Mouse (Mus musculus) layer of hippocampus, postnatal 10 days (tissue): ENCODE results near the gene Emc7. TPM values are rescaled to one million over a fixed set of nuclear protein-coding genes. Genes with fewer than 3 reads are reported as not detected.

Experiments
- DNase-seq, 2 experiments: peaks; one replicate each; pipeline ENCODE4 v3.0.0; 2021; ENCODE audit warnings: low spot score in 2 of 2
- total RNA-seq, 2 experiments: library from RNA; stranded (reverse); gene quantifications; 2 replicates each; pipeline ENCODE4 v1.2.3; 2021

Emc7 gene
- total RNA-seq, 2 experiments from 2014 or later, result 32.8 to 33.3 TPM

DNA sequence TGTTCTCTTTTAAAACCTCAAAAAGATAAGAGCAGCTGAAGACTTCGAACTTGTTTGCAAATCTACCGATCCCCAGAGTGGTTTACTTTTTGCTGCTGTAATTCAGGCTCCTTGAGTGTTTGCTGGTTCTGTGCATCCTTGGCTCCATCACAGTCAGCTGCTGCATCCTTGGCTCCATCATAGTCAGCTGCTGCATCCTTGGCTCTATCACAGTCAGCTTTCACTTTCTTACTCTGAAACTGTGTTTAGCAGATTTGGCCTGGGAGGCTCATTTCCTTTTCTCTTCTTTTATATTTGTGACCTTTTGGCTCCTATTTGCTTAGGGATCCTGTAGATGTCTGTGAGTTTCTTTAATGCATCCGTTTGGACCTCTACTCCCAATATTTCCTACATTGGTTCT lies 62.4 kb downstream of the Emc7 start:
- DNase-seq, result no peak

DNA sequence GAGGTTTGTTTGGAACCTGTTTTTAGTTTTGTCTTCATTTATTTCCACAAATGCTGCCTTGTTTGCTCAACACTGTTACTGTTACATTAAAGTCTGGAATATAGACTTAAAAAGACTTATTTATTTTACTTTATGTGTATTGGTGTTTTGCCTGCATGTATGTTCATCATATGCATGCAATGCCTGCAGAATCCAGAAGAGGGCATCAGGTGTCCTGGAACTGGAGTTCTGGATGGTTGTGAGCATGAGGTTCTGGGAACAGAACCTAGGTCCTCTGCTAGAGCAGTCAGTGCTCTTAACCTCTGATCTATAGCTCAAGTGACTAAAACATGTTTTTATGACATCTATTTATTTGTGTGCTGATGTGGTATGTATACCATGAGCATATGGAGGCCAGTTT lies 63.7 kb downstream of the Emc7 start:
- DNase-seq, result no peak

DNA sequence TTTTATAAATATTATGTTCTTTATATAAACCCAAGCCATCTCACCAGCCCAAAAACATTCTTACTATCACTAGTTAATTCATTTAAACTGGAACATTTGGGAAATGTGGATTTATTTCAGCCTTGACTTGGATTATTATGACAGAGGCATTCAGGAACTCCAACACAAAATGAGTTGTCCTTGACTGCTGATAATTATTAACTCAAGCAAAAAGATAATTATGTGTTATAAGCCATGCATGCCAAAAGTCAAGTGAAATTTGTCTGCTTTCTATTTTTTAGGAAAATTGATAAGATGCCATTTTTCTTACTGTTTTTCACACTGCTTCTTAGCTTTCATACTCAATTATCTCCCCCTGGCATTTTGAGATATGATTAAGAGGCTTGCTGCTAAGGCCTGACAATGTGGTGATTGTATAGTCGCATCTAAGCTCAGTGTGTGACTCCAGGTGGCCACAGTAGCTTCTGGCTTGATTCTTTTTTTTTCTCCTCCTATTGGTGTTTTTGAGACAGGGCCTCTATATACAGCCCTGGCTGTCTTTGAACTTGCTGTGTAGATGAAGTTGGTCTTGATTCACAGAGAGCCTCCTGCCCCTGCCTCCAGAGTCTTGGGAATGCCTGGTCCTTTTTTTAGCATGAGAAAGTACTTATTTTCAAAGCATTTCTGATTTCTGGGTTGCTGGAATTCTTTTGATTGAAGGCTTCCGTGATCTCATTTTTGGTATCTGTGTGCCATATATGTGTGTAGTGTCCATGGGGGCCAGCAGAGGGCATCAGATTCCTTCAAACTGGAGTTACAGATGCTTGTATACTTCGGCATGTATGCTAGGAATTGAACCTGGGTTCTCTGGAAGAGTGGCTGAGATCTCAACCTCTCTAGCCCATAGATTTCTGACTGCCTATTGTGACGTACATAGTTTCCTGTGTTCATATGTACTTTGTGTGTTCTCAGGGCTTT lies 66.0 kb downstream of the Emc7 start:
- DNase-seq, result no peak

Other genes with a start within 250 kb of the Emc7 start
- 10 to 100 TPM; 59.7 to 62.4 TPM for gene Lpcat4, start 215.5 kb upstream of the Emc7 start, total RNA-seq
- not detected for gene Nutm1, start 195.7 kb upstream of the Emc7 start, total RNA-seq
- 10 to 100 TPM; 61.9 to 80.6 TPM for gene Nop10, start 193.1 kb upstream of the Emc7 start, total RNA-seq
- gene Slc12a6, start 189.2 kb upstream of the Emc7 start, total RNA-seq, result 10 to 100 TPM; 81.2 to 83.7 TPM
- gene Gm21985, start 188.7 kb upstream of the Emc7 start, total RNA-seq, result 1 to 10 TPM; 1.0 to 1.3 TPM
- 100 to 1,000 TPM; 146 to 165 TPM for gene Emc4, start 87.0 kb upstream of the Emc7 start, total RNA-seq
- gene Katnbl1, start 75.8 kb upstream of the Emc7 start, total RNA-seq, result 10 to 100 TPM; 14.9 to 15.2 TPM
- 10 to 100 TPM; 15.3 to 15.8 TPM for gene Chrm5, start 25.8 kb downstream of the Emc7 start, total RNA-seq
- gene Aven, start 38.0 kb downstream of the Emc7 start, total RNA-seq, result 10 to 100 TPM in 1 of 2 experiments, 1 to 10 TPM in 1; 8.9 to 10.1 TPM